Mouse (Mus musculus): ENCODE results near the gene Ell3.
"Not testable (repeated sequence)": the region's sequence is repeated elsewhere in the genome, so short reads cannot be mapped to it uniquely, and the experiment has no call there.

Gene Ell3

DNA sequence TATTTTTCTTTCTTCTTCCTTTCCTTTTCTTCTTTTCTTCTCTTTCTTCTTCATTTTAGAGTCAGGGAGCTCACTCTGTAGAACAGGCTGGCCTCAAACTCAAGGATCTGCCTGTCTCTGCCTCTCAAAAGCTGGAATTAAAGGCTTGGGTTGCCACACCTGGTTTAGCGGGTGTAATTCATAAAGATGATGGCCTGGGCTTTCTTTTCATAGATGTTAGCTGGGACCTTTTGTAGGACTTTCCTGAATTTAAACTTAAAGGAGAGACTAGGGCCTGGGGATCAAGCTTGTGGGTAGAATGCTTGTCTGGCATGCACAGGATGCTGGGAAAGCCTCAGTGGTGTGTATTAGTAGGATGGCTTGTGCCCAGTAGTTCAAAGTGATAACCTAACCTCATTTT is at the start of gene Ell3:
Ell3 (minus strand) TSS at position 101 of the 400 bp plus-strand sequence.
- no peak for DNase-seq (ENCODE audit: low spot score)

- not testable (repeated sequence) for DNase-seq (ENCODE audit: low spot score)
These were observed 40.3 kb upstream of the Ell3 start for GRCm38 (mm10) chr2:121484403-121484802.

DNA sequence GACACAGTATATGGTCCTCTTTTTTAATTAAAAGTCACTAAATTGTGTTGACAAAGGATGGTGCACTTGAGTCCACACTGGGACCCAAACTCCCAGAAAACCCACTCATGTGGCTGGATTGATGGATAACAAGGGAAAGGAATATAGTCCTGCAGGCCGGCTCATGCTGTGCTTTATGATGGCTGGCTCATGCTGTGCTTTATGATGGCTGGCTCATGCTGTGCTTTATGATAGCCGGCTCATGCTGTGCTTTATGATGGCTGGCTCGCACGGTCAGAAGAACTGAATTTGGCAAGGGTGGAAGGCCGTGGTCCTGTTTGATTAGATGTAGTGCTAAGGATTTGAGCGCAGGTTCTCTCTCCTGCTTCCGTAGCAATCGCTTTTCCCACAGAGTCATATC is 39.5 kb upstream of the Ell3 start:
- DNase-seq (ENCODE audit: low spot score) = no peak

DNA sequence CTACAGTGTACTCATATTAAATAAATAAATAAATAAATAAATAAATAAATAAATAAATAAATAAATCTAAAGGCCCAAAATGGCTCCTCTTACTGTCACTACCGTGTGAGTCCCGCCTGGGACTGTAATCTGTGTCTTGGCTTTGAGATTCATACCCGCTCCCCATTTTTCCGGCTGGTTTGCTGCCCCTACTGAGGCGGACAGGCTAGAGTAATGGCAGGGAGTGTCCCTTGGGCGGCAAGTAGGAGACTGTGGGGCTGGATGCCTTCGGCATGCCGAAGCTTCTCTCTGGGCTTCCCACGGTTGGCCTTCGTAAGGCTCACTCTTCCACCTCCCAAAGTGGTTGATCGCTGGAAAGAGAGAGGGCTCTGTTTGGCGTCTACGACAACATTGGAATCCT is 36.8 kb upstream of the Ell3 start:
- not testable (repeated sequence) for DNase-seq (ENCODE audit: low spot score)

DNA sequence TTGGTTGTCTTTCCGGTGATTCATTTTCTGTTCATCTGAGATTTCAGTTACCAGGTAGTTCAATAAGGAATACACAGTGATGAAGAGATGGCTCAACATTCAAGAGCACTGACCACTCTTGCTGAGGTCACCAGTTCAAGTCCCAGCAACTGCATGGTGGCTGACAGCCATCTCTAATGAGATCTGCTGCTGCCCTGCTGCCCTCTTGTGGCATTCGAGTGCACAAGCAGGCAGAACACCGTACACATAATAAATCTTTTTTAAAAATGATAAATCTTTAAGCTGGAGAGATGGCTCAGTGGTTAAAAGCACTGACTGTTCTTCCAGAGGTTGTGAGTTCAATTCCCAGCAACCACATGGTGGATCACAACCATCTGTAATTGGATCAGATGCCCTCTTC is 36.4 kb upstream of the Ell3 start:
- DNase-seq (ENCODE audit: low spot score) = peak; percentile 38

DNA sequence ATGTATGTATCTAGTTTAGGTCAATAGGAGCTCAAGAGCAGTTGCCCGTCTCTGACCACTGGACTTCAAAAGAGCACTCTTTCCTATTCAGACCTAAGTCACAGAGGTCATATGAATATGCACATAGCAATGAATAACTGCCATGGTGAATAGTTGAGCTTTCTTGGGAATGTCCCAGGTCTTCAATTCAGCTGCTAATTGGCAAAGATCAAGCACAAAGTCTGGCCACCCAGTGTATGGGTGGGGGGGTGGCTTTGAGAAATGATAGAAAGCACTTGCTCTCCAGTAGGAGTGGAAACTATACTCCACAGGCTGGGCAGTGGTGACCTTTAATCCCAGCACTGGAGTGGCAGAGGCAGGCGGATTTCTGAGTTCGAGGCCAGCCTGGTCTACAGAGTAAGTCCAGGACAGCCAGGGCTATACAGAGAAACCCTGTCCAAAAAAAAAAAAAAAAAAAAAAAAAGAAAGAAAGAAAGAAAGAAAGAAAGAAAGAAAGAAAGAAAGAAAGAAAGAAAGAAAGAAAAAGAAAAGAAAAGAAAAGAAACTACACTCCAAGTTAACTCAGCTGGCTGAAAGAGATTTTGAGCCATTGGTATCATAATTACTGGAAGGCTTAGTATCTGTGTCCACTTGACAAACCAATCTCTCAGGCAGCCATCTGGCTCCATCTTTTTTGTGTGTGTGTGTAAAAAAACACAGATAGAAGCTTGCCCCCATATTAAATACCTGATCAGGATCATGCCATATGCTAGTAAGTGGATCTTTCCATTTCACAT is 33.6 kb upstream of the Ell3 start:
- DNase-seq (ENCODE audit: low spot score) = no peak

DNA sequence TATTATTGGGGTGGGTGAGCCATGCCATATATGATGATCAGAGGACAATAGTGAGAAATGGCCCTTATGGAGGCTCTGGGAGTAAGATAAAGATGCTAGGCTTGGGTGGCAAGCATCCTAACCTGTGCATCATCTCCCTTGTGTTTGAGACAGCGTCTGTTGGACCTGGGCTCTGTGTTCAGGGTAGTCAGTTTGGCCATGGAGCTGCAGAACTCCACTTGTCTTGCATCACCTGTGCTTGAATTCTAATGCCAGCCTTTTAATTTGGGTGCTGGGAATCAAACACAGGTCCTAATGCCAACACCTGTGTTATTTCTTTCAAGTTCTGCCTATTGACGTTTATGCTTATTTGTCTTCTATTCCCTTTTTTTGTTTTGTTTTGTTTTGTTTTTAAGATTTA is 31.2 kb upstream of the Ell3 start:
- DNase-seq (ENCODE audit: low spot score) = not testable (repeated sequence)

- no peak for DNase-seq (ENCODE audit: low spot score)
These were observed 30.1 kb upstream of the Ell3 start for GRCm38 (mm10) chr2:121474180-121474535.

GRCm38 (mm10) chr2:121473301-121474179 is 29.5 kb upstream of the Ell3 start, which contains the start of gene Mfap1b:
Gene Mfap1b (minus strand): TSS chr2:121474067.
- DNase-seq (ENCODE audit: low spot score) = peak; percentile 81

DNA sequence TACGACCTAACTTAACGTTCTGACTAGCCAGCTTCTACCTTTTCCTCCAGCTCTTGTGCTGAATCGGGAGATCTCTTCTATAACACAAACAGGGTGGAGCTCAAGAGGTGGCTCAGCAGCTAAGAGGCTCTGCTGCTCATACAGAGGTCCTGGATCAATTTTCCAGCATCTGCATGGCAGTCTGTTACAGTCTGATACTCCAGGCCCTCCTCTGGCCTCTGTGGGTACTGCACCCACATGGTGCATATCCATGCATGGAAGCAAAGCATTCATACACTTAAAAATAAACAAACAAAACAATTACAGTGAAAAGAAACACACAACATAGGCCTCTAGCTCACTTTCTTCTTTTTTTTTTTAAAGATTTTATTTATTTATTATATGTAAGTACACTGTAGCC is 28.7 kb upstream of the Ell3 start:
- DNase-seq (ENCODE audit: low spot score) = not testable (repeated sequence)

DNA sequence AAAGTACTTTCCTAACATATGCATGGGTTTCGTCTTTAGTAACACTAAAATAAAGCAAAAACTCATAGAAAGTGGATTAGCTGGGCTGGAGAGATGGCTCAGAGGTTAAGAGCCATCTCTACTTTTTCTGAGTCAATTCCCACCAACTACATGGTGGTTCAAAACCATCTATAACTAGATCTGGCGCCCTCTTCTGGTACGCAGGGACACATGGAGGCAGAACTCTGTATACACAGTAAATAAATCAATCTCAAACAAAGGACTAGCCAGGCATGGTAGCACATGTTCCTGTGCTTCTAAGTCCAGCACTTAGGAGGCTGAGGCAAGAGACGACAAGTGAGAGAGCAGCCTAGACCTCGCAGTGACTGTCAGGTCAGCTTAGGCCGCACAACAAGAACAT is 24.9 kb upstream of the Ell3 start:
- not testable (repeated sequence) for DNase-seq (ENCODE audit: low spot score)

DNA sequence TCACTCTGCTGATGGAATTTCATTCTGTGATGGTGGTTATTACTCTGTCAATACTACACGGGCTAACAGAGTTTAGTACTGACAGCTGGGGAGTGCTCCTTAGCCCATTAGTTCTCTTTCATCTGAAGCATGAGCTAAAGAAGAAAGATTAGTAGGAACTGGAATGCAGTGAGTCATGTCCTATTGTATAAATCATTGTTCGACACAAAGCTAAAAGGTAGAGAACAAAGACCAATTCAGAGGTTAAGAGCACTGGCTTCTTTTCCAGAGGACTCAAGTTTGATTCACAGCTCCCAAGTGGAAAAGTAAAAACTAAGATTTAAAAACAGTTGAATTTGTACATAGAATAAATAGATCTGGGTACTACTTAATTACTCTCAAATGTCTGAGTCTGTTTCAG is 16.0 kb upstream of the Ell3 start:
- no peak for DNase-seq (ENCODE audit: low spot score)

DNA sequence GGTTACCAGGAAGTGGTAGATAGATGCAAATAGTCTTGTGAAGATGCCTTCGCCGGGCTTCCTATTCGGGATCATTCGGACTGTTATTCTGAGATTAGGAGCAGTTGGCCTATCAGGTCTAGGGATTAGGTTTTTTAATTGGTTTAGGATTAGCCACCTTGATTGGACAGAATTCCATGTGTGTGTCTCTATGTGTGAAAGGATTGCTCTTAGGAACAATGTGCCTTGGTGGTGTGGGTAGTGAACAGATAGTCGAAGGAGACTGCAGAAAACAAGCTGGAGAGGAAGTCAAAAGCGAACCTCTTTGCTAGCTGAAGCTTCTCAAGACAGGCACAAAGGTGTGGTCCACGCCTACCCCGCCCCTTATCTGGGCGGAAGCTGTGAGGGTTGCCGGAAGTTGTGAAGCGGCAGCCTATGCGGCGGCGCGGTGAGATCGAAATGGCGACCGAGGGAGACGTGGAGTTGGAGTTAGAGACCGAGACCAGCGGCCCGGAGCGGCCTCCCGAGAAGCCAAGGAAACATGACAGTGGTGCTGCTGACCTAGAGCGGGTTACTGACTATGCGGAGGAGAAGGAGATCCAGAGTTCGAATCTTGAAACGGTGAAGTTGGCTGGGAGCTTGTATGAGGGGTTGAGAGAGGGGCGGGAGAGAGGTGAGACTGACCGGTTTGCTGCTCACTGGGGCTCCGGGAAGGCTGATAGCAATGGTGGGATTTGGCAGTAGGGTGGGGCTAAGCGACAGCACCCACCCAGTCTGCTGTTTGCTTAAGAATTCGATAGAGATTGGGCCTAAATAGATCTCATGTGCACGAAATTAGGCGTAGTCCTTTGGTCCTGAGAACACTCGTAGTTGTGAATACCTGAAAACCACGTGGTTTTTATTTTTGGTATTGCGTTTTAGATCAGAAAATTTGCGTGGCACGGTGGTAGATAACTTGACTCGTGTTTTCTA is 12.9 kb upstream of the Ell3 start, which contains the start of gene Serinc4:
Serinc4 (minus strand) TSS at position 90 of the 951 bp plus-strand sequence.
- DNase-seq (ENCODE audit: low spot score) = peak; percentile 93

DNA sequence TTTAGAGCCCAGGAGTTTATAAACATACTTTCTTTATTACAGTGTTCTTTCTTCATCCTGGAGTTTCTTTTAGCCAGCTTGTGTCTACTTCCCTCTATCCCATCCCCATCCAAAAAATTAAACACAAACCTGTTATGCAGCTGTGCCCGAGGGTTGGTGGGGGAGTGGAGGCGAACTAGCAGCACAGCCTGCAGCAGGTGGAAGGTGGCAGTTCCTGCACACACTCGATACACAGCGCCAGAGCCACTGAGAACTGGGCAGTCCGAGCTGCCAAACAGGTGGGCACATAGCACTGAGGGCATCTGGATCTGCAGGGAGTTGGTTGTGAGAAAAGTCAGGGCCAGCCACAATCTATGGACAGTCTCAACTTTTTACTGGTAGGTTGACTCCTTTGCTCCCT is 11.5 kb upstream of the Ell3 start:
- DNase-seq (ENCODE audit: low spot score) = no peak

DNA sequence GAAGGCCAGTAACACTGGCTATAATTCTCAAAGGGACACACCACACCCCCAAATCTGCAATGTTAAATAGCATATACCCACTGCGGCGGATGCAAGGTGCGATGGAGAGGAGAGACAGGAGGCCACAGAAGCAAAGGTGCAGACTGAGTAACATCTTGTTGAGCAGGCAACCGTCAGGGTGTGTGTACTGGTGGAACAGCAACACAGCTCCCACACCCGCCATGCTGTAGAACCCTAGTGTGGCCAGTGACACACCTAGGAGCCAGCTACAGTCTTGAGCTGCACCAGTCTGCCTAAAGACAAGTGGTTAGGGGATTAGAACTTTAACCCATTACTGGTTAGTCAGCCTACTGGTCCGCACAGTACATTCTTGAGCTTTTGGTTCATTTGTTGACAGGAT is 9.8 kb upstream of the Ell3 start:
- no peak for DNase-seq (ENCODE audit: low spot score)

- no peak for DNase-seq (ENCODE audit: low spot score)
These were observed 8.9 kb upstream of the Ell3 start, which contains the start of gene Hypk for GRCm38 (mm10) chr2:121452990-121453389. Gene Hypk (plus strand): TSS chr2:121453290.

DNA sequence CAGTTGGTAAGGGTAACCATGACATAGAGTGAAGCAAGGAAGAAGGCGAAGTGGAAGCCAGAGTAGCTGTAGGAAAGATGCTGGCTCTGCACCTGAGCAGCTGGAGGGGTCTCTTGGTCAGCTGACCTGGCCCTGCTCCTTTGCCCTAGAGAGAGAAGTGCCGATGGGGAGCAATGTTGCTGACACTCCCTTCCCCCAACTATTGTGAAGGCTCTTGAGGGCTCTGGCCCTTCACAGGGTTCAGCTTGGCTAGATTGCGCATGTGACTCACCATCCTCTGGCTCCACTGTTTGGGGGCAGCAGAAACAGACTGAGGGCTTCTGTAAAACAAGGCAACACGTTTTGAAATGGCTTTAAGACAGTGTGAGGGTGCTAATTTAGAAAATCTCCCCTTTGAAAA is 8.3 kb upstream of the Ell3 start:
- no peak for DNase-seq (ENCODE audit: low spot score)

GRCm38 (mm10) chr2:121450093-121450492 is 6.0 kb upstream of the Ell3 start:
- DNase-seq (ENCODE audit: low spot score) = no peak

DNA sequence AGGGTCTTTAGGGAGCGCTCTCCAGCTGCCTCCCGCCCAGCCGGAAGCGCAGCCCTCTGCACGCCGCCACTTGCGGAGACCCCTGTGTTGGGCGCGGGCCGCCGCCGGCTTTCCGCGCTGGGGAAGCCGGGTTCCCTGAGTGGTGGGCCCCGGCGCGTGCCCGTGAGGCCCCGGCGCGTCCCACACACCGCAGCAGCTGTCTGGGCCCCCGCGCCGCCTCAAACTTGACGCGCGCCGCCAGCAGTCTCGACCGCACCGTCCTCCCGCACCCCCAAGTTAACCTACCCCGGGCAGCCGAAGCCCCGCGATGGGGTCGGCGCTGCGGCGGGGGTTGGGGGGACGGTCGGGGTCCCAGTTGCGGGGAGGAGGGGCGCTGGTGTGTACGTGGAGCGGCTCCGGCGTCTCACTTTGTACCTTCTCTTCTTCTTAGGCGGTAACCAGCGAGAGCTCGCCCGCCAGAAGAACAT is 5.5 kb upstream of the Ell3 start:
- no peak for DNase-seq (ENCODE audit: low spot score)

- DNase-seq (ENCODE audit: low spot score) = peak; percentile 100
These were observed 4.9 kb upstream of the Ell3 start, which contains the start of gene Serf2 for GRCm38 (mm10) chr2:121448739-121449535. Gene Serf2 (plus strand): TSS chr2:121449195.

DNA sequence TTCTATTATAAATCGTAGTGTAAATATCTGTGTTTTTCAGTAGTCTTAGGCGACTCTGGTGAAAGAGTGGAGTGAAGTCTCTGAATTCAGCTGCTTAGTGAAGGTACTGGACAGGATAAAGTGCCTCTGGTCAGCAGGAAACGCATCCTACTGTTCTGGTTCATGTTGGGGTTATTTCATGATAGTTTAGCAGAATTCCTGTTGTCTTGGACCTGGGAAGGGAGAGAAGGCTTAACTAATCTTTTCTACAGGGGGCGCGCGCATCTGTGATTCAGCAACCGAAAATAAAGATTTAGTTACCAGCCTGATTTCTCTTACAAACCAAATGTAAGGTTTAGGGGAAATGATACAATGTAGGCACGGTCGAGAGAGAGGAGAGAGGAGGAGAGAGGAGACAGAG is 4.1 kb upstream of the Ell3 start:
- peak; percentile 23 for DNase-seq (ENCODE audit: low spot score)
